Mouse (Mus musculus): ENCODE data around the gene Zdhhc5. TPM values are rescaled to one million over a fixed set of nuclear protein-coding genes. Genes with fewer than 3 reads are reported as not detected.
A peak's percentile ranks its signal among the peaks of the same experiment; 100 is the strongest.
"Not testable (repeated sequence)": the region's sequence is repeated elsewhere in the genome, so short reads cannot be mapped to it uniquely, and the experiment has no call there.

Gene Zdhhc5
- total RNA-seq, 2 experiments from 2014 or later = 57.7 to 62.4 TPM

DNA sequence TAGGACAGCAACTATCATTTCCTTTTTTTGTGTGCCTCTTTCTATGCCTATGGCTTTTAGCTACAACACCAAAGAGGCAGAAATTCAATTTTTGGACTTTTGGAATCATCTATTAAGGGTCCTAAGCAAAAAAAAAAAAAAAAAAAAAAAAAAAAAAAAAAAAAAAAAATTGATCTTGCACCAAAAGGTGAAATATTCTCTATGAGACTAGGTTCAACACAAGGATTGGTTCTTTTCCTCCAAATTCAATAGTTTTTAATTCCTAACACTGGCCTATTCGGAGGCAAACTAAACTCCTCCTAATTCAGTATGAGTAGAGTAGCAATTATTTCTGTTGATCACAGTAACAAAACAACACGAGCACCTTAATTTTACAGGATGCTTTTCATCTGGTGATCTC lies 3.1 kb downstream of the Zdhhc5 start:
- DNase-seq = no peak
- intact Hi-C loops (cut with DNase I) = loop anchor here (5.0 kb wide), 1 partner anchor 35 kb away; the partner anchor contains the start of genes Gm28635, Med19 and Tmx2

GRCm38 (mm10) chr2:84707523-84707922 lies 7.5 kb downstream of the Zdhhc5 start:
- DNase-seq = no peak
- intact Hi-C loops (cut with DNase I) = no loop called here

- no peak for DNase-seq
- intact Hi-C loops (cut with DNase I) = no loop called here
These were observed 9.7 kb downstream of the Zdhhc5 start for GRCm38 (mm10) chr2:84705295-84705694.

DNA sequence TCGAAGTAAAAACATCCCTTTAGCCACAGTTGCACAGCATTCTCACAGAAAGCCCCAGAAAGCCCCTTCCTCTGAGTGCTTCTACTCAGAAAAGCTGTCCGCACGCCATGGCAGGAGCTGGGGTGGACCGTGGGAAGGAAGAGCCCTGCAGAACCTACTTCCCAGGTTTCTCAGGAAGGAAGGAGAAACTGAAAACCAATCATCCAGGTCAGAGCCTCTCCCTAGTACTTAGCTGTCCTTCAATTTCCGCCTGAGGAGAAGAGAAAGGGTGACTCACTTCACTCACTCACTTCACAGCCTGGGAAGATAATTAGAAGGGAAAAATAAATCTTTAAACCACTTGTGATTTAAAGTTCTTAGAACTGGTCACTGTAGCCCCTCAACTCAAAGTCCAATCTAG lies 10.7 kb downstream of the Zdhhc5 start:
- intact Hi-C loops (cut with DNase I) = no loop called here

DNA sequence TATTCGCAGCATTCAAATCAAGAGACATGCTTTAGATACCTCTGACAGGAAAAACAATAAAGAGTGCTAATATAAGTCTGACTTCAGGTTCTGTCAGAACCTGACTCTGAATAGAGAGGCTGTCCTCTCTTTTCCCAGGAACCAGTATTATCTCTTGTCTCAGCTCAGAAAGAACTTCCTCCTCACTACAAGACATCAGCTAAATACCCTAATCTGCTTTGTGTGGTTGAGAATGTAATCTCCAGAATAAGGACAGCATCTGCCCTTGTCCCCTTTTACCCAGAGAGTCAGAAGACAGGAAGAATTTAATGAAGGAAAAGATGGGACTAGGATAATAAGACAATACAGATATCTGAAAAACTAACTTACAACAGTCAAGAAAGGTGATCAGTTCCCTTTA lies 11.5 kb downstream of the Zdhhc5 start:
- intact Hi-C loops (cut with DNase I) = no loop called here
- DNase-seq = no peak

More for the DNA sequence above, 10.7 kb downstream of the Zdhhc5 start:
- DNase-seq = no peak

DNA sequence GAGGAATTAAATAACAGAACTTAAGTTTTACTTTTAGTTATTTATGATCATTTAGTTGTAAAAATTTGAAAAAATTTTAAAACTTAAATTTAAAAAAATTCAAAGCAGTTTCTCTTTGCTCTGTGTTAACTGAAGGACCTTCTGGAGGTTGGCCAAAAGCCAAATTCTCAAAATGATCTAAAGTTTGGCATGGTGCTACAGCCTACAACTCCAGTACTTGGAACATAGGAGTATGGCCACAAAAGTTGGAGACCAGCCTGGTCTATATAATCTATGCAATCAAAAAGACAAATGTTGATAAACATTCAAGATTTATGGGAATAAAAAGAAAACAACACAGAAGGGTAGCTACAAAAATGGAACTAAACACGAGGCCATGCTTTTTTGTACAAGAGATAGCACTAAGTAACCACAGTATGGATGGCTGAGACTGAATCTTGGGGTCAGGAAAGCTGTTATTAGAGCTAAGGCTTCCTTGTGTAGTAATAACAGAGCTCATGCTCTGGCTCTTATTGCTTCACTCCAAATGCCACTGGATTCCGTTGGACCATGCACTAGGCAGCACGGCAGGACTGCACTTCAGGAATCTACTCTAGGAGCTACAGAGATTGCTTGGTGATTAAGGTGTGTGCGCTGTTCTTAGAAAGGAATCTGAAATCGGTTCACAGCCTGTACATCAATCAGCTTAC lies 19.8 kb downstream of the Zdhhc5 start:
- intact Hi-C loops (cut with DNase I) = no loop called here
- no peak for DNase-seq

DNA sequence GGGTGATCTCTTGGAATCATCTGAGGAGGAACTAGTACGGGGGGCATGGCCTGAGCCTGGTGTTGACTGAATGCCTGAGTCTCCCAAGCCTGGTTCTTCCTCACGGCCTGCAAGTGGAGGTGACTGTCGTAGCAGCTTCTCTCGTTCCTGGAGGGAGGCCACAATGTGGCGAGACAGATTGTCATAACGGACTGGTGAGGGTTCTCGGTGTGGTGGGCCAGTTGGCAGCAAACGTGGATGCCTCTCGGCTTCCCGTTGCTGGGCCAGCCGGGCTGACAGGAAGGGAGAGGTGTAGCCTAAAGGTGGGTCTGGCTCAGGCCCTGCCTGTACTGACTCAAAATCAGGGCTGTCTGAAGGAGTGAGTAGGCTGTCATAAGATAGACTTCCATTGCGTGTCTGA lies 24.9 kb downstream of the Zdhhc5 start:
- DNase-seq = no peak
- intact Hi-C loops (cut with DNase I) = no loop called here

DNA sequence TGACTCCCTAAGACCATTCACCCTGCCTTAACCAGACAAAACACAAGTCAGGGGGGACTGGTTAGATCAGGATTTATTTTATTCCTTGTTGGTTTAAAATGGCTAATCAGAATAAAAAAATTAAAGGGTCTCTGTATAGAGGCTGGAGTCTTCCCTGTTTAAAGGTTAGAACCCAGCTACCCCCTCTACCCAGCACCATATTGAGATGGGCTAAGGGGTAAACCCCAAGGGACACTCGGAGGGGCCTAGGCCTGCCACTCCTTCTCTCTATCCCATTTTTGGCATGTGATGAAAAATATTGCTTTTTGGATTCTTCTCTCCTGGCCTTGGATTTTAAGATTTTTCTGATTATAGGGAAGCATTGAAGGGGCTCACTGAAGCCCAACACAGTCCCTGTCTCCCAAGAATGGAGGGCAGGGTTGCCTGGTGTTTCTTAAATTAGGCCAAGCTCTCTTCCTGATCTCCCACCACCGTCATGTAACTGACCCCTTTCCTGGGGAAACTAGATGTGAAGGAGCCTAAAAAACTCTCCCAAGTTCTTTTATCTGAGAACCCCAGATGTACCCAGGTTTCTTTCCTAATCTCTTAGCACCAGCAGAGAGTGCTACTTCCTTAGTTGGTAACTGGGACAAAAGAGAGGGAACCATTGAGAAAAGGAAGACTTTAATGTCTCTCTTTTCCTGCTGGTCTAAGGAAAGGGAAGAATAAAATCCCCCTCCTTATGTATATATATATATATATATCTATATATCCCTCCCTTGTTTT lies 26.7 kb downstream of the Zdhhc5 start:
- intact Hi-C loops (cut with DNase I) = no loop called here
- DNase-seq = no peak

GRCm38 (mm10) chr2:84682605-84683183 lies 32.3 kb downstream of the Zdhhc5 start:
- intact Hi-C loops (cut with DNase I) = no loop called here
- DNase-seq = no peak

GRCm38 (mm10) chr2:84679016-84679415 lies 36.0 kb downstream of the Zdhhc5 start, which contains the start of gene Tmx2:
Gene Tmx2 (minus strand): TSS chr2:84679140.
- intact Hi-C loops (cut with DNase I) = loop anchor here (5.0 kb wide), 1 partner anchor 33 kb away; no protein-coding TSS in a partner anchor
- no peak for DNase-seq

GRCm38 (mm10) chr2:84677968-84678880 lies 36.8 kb downstream of the Zdhhc5 start, which contains the start of the genes Gm28635 and Med19:
Gene Gm28635 (minus strand): TSS chr2:84678041.
Gene Med19 (plus strand): TSS chr2:84678402.
- peak; percentile 86 to 93 for DNase-seq
- intact Hi-C loops (cut with DNase I) = loop anchor here (5.0 kb wide), 1 partner anchor 34 kb away; no protein-coding TSS in a partner anchor

- DNase-seq = no peak
- intact Hi-C loops (cut with DNase I) = loop anchor here (5.0 kb wide), 1 partner anchor 35 kb away; no protein-coding TSS in a partner anchor
These were observed 37.6 kb downstream of the Zdhhc5 start for GRCm38 (mm10) chr2:84677270-84677967.

- DNase-seq; intact Hi-C loops (cut with DNase I): not testable (repeated sequence)
These were observed 43.4 kb downstream of the Zdhhc5 start for GRCm38 (mm10) chr2:84671535-84671934.

GRCm38 (mm10) chr2:84670569-84670933 lies 44.4 kb downstream of the Zdhhc5 start, which contains the start of gene Selenoh:
Gene Selenoh (minus strand): TSS chr2:84670770.
- intact Hi-C loops (cut with DNase I) = no loop called here
- peak; percentile 75 to 82 for DNase-seq

GRCm38 (mm10) chr2:84669828-84670568 lies 45.0 kb downstream of the Zdhhc5 start:
- DNase-seq = no peak
- intact Hi-C loops (cut with DNase I) = no loop called here

DNA sequence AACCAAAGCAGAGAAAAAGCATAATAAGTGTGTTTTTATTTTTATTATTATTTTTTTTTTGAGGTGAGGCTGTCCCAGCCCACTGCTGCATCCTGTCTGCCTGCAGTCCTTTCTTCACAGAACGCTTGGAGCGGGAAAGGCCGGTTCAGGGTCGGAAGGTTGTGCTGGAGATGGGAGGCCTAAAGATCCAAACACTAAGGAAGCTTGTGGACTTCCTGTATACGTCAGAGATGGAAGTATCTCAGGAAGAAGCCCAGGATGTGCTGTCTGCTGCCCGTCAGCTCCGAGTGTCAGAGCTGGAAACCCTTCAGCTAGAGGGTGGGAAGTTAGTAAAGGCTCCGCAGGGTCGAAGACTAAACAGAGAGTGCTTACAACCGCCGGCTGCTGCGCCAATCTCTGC lies 48.9 kb downstream of the Zdhhc5 start:
- intact Hi-C loops (cut with DNase I) = no loop called here
- DNase-seq = no peak

DNA sequence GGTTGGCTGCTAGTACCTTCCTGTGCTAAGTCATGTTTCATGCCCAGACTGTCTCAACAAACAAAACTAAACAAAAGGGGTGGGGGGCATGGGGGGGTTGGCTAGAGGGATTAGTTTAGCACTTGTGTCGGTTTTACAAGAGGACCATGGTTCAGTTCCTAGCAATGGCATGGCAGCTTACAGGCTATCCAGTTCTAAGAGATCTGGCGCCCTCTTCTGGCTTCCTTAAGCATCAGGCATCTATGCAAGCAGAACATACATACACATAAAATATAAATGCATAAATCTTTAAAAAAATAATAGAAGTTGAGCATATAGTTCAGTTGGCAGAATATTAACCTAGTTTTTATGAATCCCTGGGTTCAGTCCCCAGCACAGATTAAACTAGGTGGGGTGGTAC lies 52.1 kb downstream of the Zdhhc5 start:
- peak; percentile 48 to 64 for DNase-seq
- intact Hi-C loops (cut with DNase I) = loop anchor here (5.0 kb wide), 3 partner anchors 106 to 206 kb away; no protein-coding TSS in a partner anchor

- intact Hi-C loops (cut with DNase I) = loop anchor here (5.0 kb wide), 3 partner anchors 103 to 203 kb away; no protein-coding TSS in a partner anchor
- DNase-seq = peak; percentile 34 to 70
These were observed 54.7 kb downstream of the Zdhhc5 start for GRCm38 (mm10) chr2:84660253-84660652.

All from heart, postnatal 14 days (tissue).